In genomic region chr10:105417845-105418383, GRCm38 (mm10) we compare ENCODE assay signal across 11 mouse cellular contexts.
DNase-seq lines count a peak whose midpoint lies in the region; ATAC-seq lines count a peak whose summit lies in the region.
"Had no signal": no experiment of that assay in that cellular context is flagged by ENCODE, and none has a peak within 500 bp of the region (broad histone marks: within the 10 kb centered on the region; RNA-seq: fewer than 3 reads in every experiment).

No protein-coding gene starts in this region.

- intact Hi-C loops in heart, postnatal 36 days (cut with DNase I), result no loop called here

- peak; percentile 59 for ATAC-seq in heart, embryonic 11.5 days (replicated peaks; ENCODE audit: insufficient number of reproducible peaks, low FRiP score, low TSS enrichment)
- ATAC-seq in kidney, embryonic 15.5 days (replicated peaks; ENCODE audit: low FRiP score), result 0 out of 2 replicates have a peak, but pooled peaks have one; percentile 43
- ATAC-seq in erythroid progenitor cell, adult 5-6 weeks (replicated peaks; ENCODE audit: low FRiP score, poor library complexity, severe bottlenecking), result 0 out of 2 replicates have a peak, but pooled peaks have one; percentile 34
- peak; percentile 92 for ATAC-seq in megakaryocyte-erythroid progenitor cell, adult 5-6 weeks (replicated peaks; ENCODE audit: low FRiP score, low TSS enrichment, poor library complexity, severe bottlenecking)

- H3K4me2 ChIP-seq in heart, embryonic 11.5 days, result peak overlapping the region; percentile 3; the same call in 1 of the 2 replicates
- no peak overlapping the region for H3K4me2 ChIP-seq in kidney, embryonic 15.5 days

- no peak overlapping the region for H3K27ac ChIP-seq in heart, embryonic 11.5 days (ENCODE audit: low read depth, low read length)
- H3K27ac ChIP-seq in kidney, embryonic 15.5 days, result no peak overlapping the region

- no peak overlapping the region for H3K9ac ChIP-seq in heart, embryonic 11.5 days (ENCODE audit: low read depth, low read length)
- no peak overlapping the region for H3K9ac ChIP-seq in kidney, embryonic 15.5 days

- H3K4me1 ChIP-seq in heart, embryonic 11.5 days (ENCODE audit: control insufficient read depth, insufficient read depth, low read length), result no peaks in the 10 kb centered on the region
- H3K4me1 ChIP-seq in kidney, embryonic 15.5 days, result no peaks in the 10 kb centered on the region

- DNase-seq in heart, postnatal 36 days, result no peak
- no peak for DNase-seq in kidney, adult 11 months
- DNase-seq in cerebellum, postnatal 10 days, result no peak
- no peak for DNase-seq in urinary bladder, postnatal 36 days (ENCODE audit: low spot score in 2 of 2)
- DNase-seq: adrenal gland, postnatal 25 days; cerebellum, adult 2 months; kidney, adult 18-20 months had no signal

- no peaks in the 10 kb centered on the region for H3K27me3 ChIP-seq in heart, embryonic 11.5 days (ENCODE audit: control insufficient read depth, insufficient read depth, low read length)
- H3K27me3 ChIP-seq in kidney, embryonic 15.5 days, result no peaks in the 10 kb centered on the region

- no peaks in the 10 kb centered on the region for H3K36me3 ChIP-seq in heart, embryonic 11.5 days (ENCODE audit: control insufficient read depth, insufficient read depth, low read length)
- H3K36me3 ChIP-seq in kidney, embryonic 15.5 days, result 0 out of 2 replicates have a peak, but pooled peaks cover 10% of the 10 kb centered on the region

- no peaks in the 10 kb centered on the region for H3K9me3 ChIP-seq in heart, embryonic 11.5 days (replicated peaks; ENCODE audit: control insufficient read depth, low read length)
- H3K9me3 ChIP-seq in kidney, embryonic 15.5 days (replicated peaks), result no peaks in the 10 kb centered on the region

- 64% methylated on average over 15 of the region's 15 CpGs for WGBS in heart, embryonic 11.5 days (ENCODE audit: insufficient replicate concordance)
- 82% methylated on average over 15 of the region's 15 CpGs for WGBS in kidney, embryonic 15.5 days

- no peak overlapping the region for H3K4me3 ChIP-seq in heart, embryonic 11.5 days (ENCODE audit: low read depth, low read length)
- no peak overlapping the region for H3K4me3 ChIP-seq in kidney, embryonic 15.5 days (replicated peaks)

Comparison
In these comparisons a context has a peak if more than half of its experiments do, and no peak if none do; other contexts are left out.
1. ATAC-seq: peak in every context shown above with its lines; median percentile 92 in megakaryocyte-erythroid progenitor cell, adult 5-6 weeks; 59 in heart, embryonic 11.5 days; 43 in kidney, embryonic 15.5 days; 34 in erythroid progenitor cell, adult 5-6 weeks.